Mouse (Mus musculus): ENCODE measurements around the gene Nfkb1. TPM values are rescaled to one million over a fixed set of nuclear protein-coding genes. Genes with fewer than 3 reads are reported as not detected.

Gene Nfkb1
- polyA plus RNA-seq, 1 experiment from 2014 or later, result 8.7 TPM

DNA sequence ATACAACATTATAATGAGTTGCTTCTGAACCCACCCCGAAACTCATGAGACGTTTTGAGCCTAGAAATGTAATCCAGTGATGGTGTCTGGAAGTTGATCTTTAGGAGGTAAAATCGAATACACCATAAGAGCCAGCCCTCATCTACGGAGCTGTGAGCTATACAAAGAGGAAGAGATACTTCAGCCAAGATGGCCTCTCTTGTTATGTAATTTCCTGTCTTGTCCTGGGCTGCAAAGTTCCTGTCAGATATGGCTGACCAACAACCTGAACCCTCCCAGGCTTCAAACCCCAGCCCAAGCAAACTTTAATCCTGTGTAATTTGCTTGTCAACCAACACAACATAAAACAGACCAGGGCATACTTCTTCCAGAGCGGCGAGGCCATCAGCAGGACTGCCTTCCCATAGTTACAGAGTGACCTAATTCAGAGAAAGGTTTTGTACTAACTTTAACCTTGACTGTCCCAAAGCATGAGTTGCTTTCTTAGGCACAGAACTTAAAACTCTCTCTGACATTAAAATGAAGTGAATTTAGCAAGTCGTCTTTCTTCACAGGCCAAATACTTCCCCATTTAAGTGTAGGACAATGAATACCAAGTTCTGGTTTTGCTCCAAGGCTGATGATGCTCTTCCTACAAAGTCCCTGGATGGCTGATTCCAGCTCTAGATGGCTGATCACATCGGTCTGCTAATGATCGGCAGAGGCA is 63.2 kb downstream of the Nfkb1 start:
- DNase-seq, result no peak
- H3K9me3 ChIP-seq (ENCODE audit: control insufficient read depth, low read length), result no peaks in the 10 kb centered on the region
- WGBS, result 91% methylated on average over 9 of the region's 9 CpGs
- no peak overlapping the region for H3K9ac ChIP-seq (replicated peaks; ENCODE audit: low read length)
- H3K36me3 ChIP-seq (ENCODE audit: control insufficient read depth, insufficient read depth, low read length), result no peaks in the 10 kb centered on the region
- no peak for ATAC-seq (ENCODE audit: low FRiP score, low TSS enrichment)
- no peaks in the 10 kb centered on the region for H3K27me3 ChIP-seq (ENCODE audit: control insufficient read depth, insufficient read depth, low read length)
- no peaks in the 10 kb centered on the region for H3K4me1 ChIP-seq (ENCODE audit: control insufficient read depth, insufficient read depth, low read length)
- no peak overlapping the region for H3K4me3 ChIP-seq (replicated peaks; ENCODE audit: low read depth, low read length)
- no peak overlapping the region for H3K27ac ChIP-seq (replicated peaks; ENCODE audit: low read depth, low read length)
- no peak overlapping the region for H3K4me2 ChIP-seq (ENCODE audit: low read length)

- Histone ChIP-seq H3K36me3 (ENCODE audit: control insufficient read depth, insufficient read depth, low read length) (no peaks in the 10 kb centered on the region), H3K4me1 (ENCODE audit: control insufficient read depth, insufficient read depth, low read length) (no peaks in the 10 kb centered on the region), H3K4me2 (ENCODE audit: low read length) (no peak overlapping the region), H3K27ac (replicated peaks; ENCODE audit: low read depth, low read length) (no peak overlapping the region), H3K9ac (replicated peaks; ENCODE audit: low read length) (no peak overlapping the region), H3K4me3 (replicated peaks; ENCODE audit: low read depth, low read length) (no peak overlapping the region), H3K27me3 (ENCODE audit: control insufficient read depth, insufficient read depth, low read length) (no peaks in the 10 kb centered on the region), H3K9me3 (ENCODE audit: control insufficient read depth, low read length) (no peaks in the 10 kb centered on the region)
- WGBS, result 98% methylated on average over 2 of the region's 2 CpGs
- ATAC-seq (ENCODE audit: low FRiP score, low TSS enrichment) (no peak), DNase-seq (no peak)
Measured at GRCm38 (mm10) chr3:135625290-135625689, 66.1 kb downstream of the Nfkb1 start.

DNA sequence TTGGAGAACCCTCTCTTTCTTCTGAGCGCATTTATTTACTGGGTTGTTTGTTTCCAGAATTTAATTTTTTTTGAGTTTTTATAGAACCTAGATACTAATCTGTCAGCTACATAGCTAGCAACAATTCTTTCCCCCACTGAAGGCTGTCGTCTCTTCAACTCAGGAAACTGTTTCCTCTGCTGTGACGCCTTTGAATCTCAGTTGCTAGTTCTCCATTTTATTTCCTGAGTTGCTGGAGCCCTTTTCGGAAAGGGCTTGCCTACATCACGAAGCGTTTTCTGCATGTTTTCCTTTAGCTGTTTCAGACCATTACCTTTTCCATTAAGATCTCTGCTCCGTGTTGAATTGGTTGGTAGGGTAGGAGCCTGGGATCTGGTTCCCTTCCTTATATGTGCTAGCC is 74.6 kb downstream of the Nfkb1 start:
- Histone ChIP-seq H3K27me3 (ENCODE audit: control insufficient read depth, insufficient read depth, low read length) (no peaks in the 10 kb centered on the region), H3K9me3 (ENCODE audit: control insufficient read depth, low read length) (no peaks in the 10 kb centered on the region), H3K4me1 (ENCODE audit: control insufficient read depth, insufficient read depth, low read length) (no peaks in the 10 kb centered on the region), H3K4me2 (ENCODE audit: low read length) (no peak overlapping the region), H3K36me3 (ENCODE audit: control insufficient read depth, insufficient read depth, low read length) (peaks cover 33% of the 10 kb centered on the region), H3K4me3 (replicated peaks; ENCODE audit: low read depth, low read length) (no peak overlapping the region), H3K9ac (replicated peaks; ENCODE audit: low read length) (no peak overlapping the region), H3K27ac (replicated peaks; ENCODE audit: low read depth, low read length) (no peak overlapping the region)
- ATAC-seq (ENCODE audit: low FRiP score, low TSS enrichment) (no peak), DNase-seq (no peak)
- 94% methylated on average over 7 of the region's 7 CpGs for WGBS

- 72% methylated on average over 3 of the region's 3 CpGs for WGBS
- no peak for ATAC-seq (ENCODE audit: low FRiP score, low TSS enrichment)
Measured at GRCm38 (mm10) chr3:135614376-135614775, 77.0 kb downstream of the Nfkb1 start.

GRCm38 (mm10) chr3:135610221-135610620 is 81.1 kb downstream of the Nfkb1 start:
- H3K27ac ChIP-seq (replicated peaks; ENCODE audit: low read depth, low read length), result peak overlapping the region; percentile 45; the same call in 1 of the 2 replicates

More at GRCm38 (mm10) chr3:135614376-135614775, 77.0 kb downstream of the Nfkb1 start:
- no peak overlapping the region for H3K4me2 ChIP-seq (ENCODE audit: low read length)
- H3K36me3 ChIP-seq (ENCODE audit: control insufficient read depth, insufficient read depth, low read length), result peaks cover 33% of the 10 kb centered on the region
- H3K9ac ChIP-seq (replicated peaks; ENCODE audit: low read length), result no peak overlapping the region
- H3K4me1 ChIP-seq (ENCODE audit: control insufficient read depth, insufficient read depth, low read length), result 0 out of 2 replicates have a peak, but pooled peaks cover 5% of the 10 kb centered on the region
- H3K4me3 ChIP-seq (replicated peaks; ENCODE audit: low read depth, low read length), result no peak overlapping the region
- H3K27ac ChIP-seq (replicated peaks; ENCODE audit: low read depth, low read length), result no peak overlapping the region
- H3K9me3 ChIP-seq (ENCODE audit: control insufficient read depth, low read length), result no peaks in the 10 kb centered on the region
- DNase-seq, result no peak
- H3K27me3 ChIP-seq (ENCODE audit: control insufficient read depth, insufficient read depth, low read length), result no peaks in the 10 kb centered on the region

DNA sequence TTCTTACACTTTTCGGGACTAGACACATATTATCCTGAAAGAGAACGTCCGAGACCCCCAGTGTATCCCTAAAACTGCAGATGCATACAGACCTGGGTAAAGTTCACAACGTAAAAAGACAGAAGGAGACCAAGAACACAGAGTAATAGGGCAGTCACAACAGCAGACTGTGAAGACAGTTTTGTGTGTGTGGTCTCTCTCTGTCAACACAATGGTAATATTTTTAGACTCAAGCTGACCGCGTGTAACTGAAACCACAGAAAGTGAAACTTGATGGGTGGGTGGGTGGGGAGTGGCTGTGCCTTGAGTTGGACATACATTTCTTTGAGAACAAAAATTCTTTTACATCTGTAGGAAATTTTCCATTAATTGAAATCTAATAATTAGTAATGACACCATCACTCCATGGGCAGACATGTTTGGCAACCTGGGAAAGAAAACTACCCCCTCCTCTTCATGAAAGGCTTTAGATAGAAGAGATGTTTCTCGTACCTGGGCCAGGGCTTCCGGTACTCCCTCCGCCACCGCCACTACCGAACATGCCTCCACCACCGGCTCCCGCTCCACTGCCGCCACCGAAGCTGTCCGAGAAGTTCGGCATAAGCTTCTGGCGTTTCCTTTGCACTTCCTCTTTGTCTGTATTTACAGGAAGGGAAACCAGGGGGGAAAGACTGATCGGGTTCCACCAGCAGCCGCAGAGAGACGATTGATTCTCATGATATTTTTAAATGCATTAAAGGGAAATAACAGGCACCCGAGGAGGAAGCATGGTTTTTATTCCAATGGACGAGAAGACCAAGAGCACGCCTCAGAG is 83.5 kb downstream of the Nfkb1 start:
- WGBS, result 95% methylated on average over 24 of the region's 24 CpGs
- ATAC-seq (ENCODE audit: low FRiP score, low TSS enrichment) (no peak), DNase-seq (no peak)
- Histone ChIP-seq H3K9me3 (ENCODE audit: control insufficient read depth, low read length) (no peaks in the 10 kb centered on the region), H3K27ac (replicated peaks; ENCODE audit: low read depth, low read length) (no peak overlapping the region), H3K27me3 (ENCODE audit: control insufficient read depth, insufficient read depth, low read length) (no peaks in the 10 kb centered on the region), H3K4me3 (replicated peaks; ENCODE audit: low read depth, low read length) (no peak overlapping the region), H3K9ac (replicated peaks; ENCODE audit: low read length) (no peak overlapping the region), H3K4me2 (ENCODE audit: low read length) (no peak overlapping the region), H3K36me3 (ENCODE audit: control insufficient read depth, insufficient read depth, low read length) (peaks cover 20% of the 10 kb centered on the region; the same call in 1 of the 2 replicates), H3K4me1 (ENCODE audit: control insufficient read depth, insufficient read depth, low read length) (0 out of 2 replicates have a peak, but pooled peaks cover 5% of the 10 kb centered on the region)

More at GRCm38 (mm10) chr3:135610221-135610620, 81.1 kb downstream of the Nfkb1 start:
- Histone ChIP-seq H3K4me3 (replicated peaks; ENCODE audit: low read depth, low read length) (no peak overlapping the region), H3K9me3 (ENCODE audit: control insufficient read depth, low read length) (no peaks in the 10 kb centered on the region), H3K9ac (replicated peaks; ENCODE audit: low read length) (no peak overlapping the region), H3K36me3 (ENCODE audit: control insufficient read depth, insufficient read depth, low read length) (peaks cover 9% of the 10 kb centered on the region; the same call in 1 of the 2 replicates), H3K4me2 (ENCODE audit: low read length) (no peak overlapping the region), H3K4me1 (ENCODE audit: control insufficient read depth, insufficient read depth, low read length) (0 out of 2 replicates have a peak, but pooled peaks cover 5% of the 10 kb centered on the region), H3K27me3 (ENCODE audit: control insufficient read depth, insufficient read depth, low read length) (no peaks in the 10 kb centered on the region)
- peak; percentile 75 for DNase-seq
- WGBS, result 37% methylated on average over 3 of the region's 3 CpGs
- no peak for ATAC-seq (ENCODE audit: low FRiP score, low TSS enrichment)

DNA sequence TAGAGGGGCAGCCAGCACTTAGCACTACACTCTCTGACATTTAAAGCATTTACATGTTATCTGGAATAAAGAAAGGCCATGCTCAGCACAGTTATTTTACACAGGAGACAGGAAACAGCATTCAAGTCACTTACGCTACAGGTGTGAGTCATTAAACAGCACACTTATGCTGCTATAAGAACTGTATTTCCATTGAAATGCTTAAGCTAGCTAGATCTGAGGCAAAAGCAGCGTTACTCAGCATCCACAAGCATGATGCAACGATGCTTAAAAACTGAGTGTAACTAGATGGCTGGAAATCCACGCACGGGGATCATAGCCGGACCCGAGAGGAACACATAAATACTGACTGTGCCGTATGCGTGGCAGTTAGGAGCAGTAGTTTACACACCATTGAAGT is 84.3 kb downstream of the Nfkb1 start:
- H3K4me3 ChIP-seq (replicated peaks; ENCODE audit: low read depth, low read length), result no peak overlapping the region
- no peak for DNase-seq
- H3K9me3 ChIP-seq (ENCODE audit: control insufficient read depth, low read length), result no peaks in the 10 kb centered on the region
- peaks cover 28% of the 10 kb centered on the region; the same call in 1 of the 2 replicates for H3K36me3 ChIP-seq (ENCODE audit: control insufficient read depth, insufficient read depth, low read length)
- 0 out of 2 replicates have a peak, but pooled peaks cover 5% of the 10 kb centered on the region for H3K4me1 ChIP-seq (ENCODE audit: control insufficient read depth, insufficient read depth, low read length)
- no peak overlapping the region for H3K9ac ChIP-seq (replicated peaks; ENCODE audit: low read length)
- H3K27ac ChIP-seq (replicated peaks; ENCODE audit: low read depth, low read length), result no peak overlapping the region
- 93% methylated on average over 9 of the region's 9 CpGs for WGBS
- no peak for ATAC-seq (ENCODE audit: low FRiP score, low TSS enrichment)
- H3K27me3 ChIP-seq (ENCODE audit: control insufficient read depth, insufficient read depth, low read length), result no peaks in the 10 kb centered on the region
- no peak overlapping the region for H3K4me2 ChIP-seq (ENCODE audit: low read length)

DNA sequence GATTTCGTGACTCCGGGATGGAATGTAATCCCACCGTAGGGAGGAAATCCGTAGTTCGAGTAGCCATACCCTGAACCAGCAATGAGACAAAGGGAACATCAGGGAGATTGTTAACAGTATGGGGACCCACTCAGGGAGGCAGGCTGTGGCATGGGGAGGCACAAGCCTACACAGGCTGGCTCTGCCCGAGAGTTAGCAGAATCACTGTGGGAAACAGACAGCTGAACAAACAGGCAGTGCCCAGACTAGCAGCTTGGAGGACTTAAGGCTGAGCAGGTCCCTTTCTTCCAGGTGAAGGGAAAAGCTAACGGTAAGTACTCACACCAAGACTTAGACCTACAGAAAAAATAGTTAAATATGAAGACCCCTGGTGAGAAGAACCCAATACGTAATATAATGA is 84.8 kb downstream of the Nfkb1 start:
- H3K27me3 ChIP-seq (ENCODE audit: control insufficient read depth, insufficient read depth, low read length), result no peaks in the 10 kb centered on the region
- H3K36me3 ChIP-seq (ENCODE audit: control insufficient read depth, insufficient read depth, low read length), result peaks cover 32% of the 10 kb centered on the region; the same call in 1 of the 2 replicates

More for the DNA sequence above, 84.8 kb downstream of the Nfkb1 start:
- Histone ChIP-seq H3K4me3 (replicated peaks; ENCODE audit: low read depth, low read length) (no peak overlapping the region), H3K9ac (replicated peaks; ENCODE audit: low read length) (no peak overlapping the region), H3K4me1 (ENCODE audit: control insufficient read depth, insufficient read depth, low read length) (0 out of 2 replicates have a peak, but pooled peaks cover 5% of the 10 kb centered on the region), H3K27ac (replicated peaks; ENCODE audit: low read depth, low read length) (no peak overlapping the region), H3K9me3 (ENCODE audit: control insufficient read depth, low read length) (no peaks in the 10 kb centered on the region), H3K4me2 (ENCODE audit: low read length) (no peak overlapping the region)
- ATAC-seq (ENCODE audit: low FRiP score, low TSS enrichment) (no peak), DNase-seq (no peak)
- WGBS, result 89% methylated on average over 8 of the region's 8 CpGs

Data from midbrain, embryonic 14.5 days (tissue).